Comparison of ENCODE assay signal across 33 mouse cellular contexts in genomic region chr7:102597378-102598031, GRCm38 (mm10). TPM values are rescaled to one million over a fixed set of nuclear protein-coding genes. Genes with fewer than 3 reads are reported as not detected.
DNase-seq lines count a peak whose midpoint lies in the region; ATAC-seq and TF ChIP-seq lines count a peak whose summit lies in the region.
"Had no signal": no experiment of that assay in that cellular context is flagged by ENCODE, and none has a peak within 500 bp of the region (broad histone marks: within the 10 kb centered on the region; RNA-seq: fewer than 3 reads in every experiment).

Olfr552 (plus strand) TSS chr7:102597770.

- no peak for TF ChIP-seq POLR2A in bone marrow macrophage, adult 2 months (IDR thresholded peaks at IDR 0.05; ENCODE audit: borderline replicate concordance, low read depth, low read length)

- H3K4me1 ChIP-seq in kidney, embryonic 16.5 days (ENCODE audit: insufficient read depth, low read length): no peaks in the 10 kb centered on the region
- peaks cover 12% of the 10 kb centered on the region for H3K4me1 ChIP-seq in bone marrow macrophage, adult 2 months (ENCODE audit: control insufficient read depth, insufficient read depth, low read length)
- H3K4me1 ChIP-seq: embryonic facial prominence, embryonic 12.5 days; hindbrain, embryonic 13.5 days; limb, embryonic 12.5 days; liver, embryonic 15.5 days; lung, embryonic 15.5 days; midbrain, embryonic 10.5 days; midbrain, embryonic 15.5 days had no signal

- H3K36me3 ChIP-seq in kidney, embryonic 16.5 days (ENCODE audit: insufficient read depth, low read length): no peaks in the 10 kb centered on the region
- no peaks in the 10 kb centered on the region for H3K36me3 ChIP-seq in macrophage (ENCODE audit: inconsistent target)
- H3K36me3 ChIP-seq: embryonic facial prominence, embryonic 12.5 days; hindbrain, embryonic 13.5 days; limb, embryonic 12.5 days; liver, embryonic 15.5 days; lung, embryonic 15.5 days; midbrain, embryonic 10.5 days; midbrain, embryonic 15.5 days had no signal

- no peak within 1 kb of the TSS for H3K4me2 ChIP-seq in kidney, embryonic 16.5 days (replicated peaks; ENCODE audit: low read depth, low read length)
- H3K4me2 ChIP-seq: embryonic facial prominence, embryonic 12.5 days; hindbrain, embryonic 13.5 days; limb, embryonic 12.5 days; liver, embryonic 15.5 days; lung, embryonic 15.5 days; midbrain, embryonic 15.5 days had no signal

- 0 out of 2 replicates have a peak, but pooled peaks have one; percentile 15 for ATAC-seq in kidney, embryonic 16.5 days (ENCODE audit: low FRiP score, low TSS enrichment)
- ATAC-seq: forebrain, embryonic 14.5 days; intestine, embryonic 16.5 days; midbrain, embryonic 15.5 days had no signal

- H3K27me3 ChIP-seq in kidney, embryonic 16.5 days (ENCODE audit: insufficient read depth, low read length): no peaks in the 10 kb centered on the region
- H3K27me3 ChIP-seq: embryonic facial prominence, embryonic 12.5 days; hindbrain, embryonic 13.5 days; limb, embryonic 12.5 days; liver, embryonic 15.5 days; lung, embryonic 15.5 days; midbrain, embryonic 15.5 days had no signal

- H3K27ac ChIP-seq in kidney, embryonic 16.5 days (ENCODE audit: low read length): no peak within 1 kb of the TSS
- peak within 1 kb of the TSS; percentile 30 for H3K27ac ChIP-seq in bone marrow macrophage, adult 2 months (ENCODE audit: insufficient read depth, low read depth, low read length)
- H3K27ac ChIP-seq in macrophage: peak within 1 kb of the TSS; percentile 36
- H3K27ac ChIP-seq: embryonic facial prominence, embryonic 12.5 days; gastrocnemius, adult 2 months; hindbrain, embryonic 13.5 days; limb, embryonic 12.5 days; liver, embryonic 15.5 days; lung, embryonic 15.5 days; midbrain, embryonic 10.5 days; midbrain, embryonic 15.5 days had no signal

- H3K79me2 ChIP-seq in macrophage (ENCODE audit: inconsistent target): no peaks in the 10 kb centered on the region

- 61% methylated on average over 1 of the region's 1 CpGs for WGBS in kidney, embryonic 16.5 days
- WGBS in macrophage (ENCODE audit: missing documents): 0% methylated on average over 1 of the region's 1 CpGs

- DNase-seq in kidney, postnatal 10 days: no peak
- no peak for DNase-seq in lung, adult 18-20 months
- DNase-seq in left cerebral cortex, adult 8-10 months (ENCODE audit: low spot score in 2 of 2): no peak
- no peak for DNase-seq in thymus, postnatal 4 days
- DNase-seq: adrenal gland, postnatal 10 days; B cell, adult 2 months; cerebellum, postnatal 14 days; embryo, embryonic 11 days; gastrocnemius, adult 2 months; kidney, adult 8-10 months; kidney, postnatal 14 days; thymus, adult 2 months; thymus, postnatal 36 days had no signal

- no peaks in the 10 kb centered on the region for H3K9me3 ChIP-seq in kidney, embryonic 16.5 days (ENCODE audit: low read length)
- H3K9me3 ChIP-seq: embryonic facial prominence, embryonic 12.5 days; hindbrain, embryonic 13.5 days; limb, embryonic 12.5 days; liver, embryonic 15.5 days; lung, embryonic 15.5 days; midbrain, embryonic 10.5 days; midbrain, embryonic 15.5 days had no signal

- TF ChIP-seq CTCF in bone marrow macrophage, adult 2 months (IDR thresholded peaks at IDR 0.05; ENCODE audit: low read depth, low read length): no peak

- H3K9ac ChIP-seq in kidney, embryonic 16.5 days (replicated peaks; ENCODE audit: low read length): no peak within 1 kb of the TSS
- H3K9ac ChIP-seq: embryonic facial prominence, embryonic 12.5 days; hindbrain, embryonic 13.5 days; limb, embryonic 12.5 days; liver, embryonic 15.5 days; lung, embryonic 15.5 days; midbrain, embryonic 15.5 days had no signal

- no peak within 1 kb of the TSS for H3K4me3 ChIP-seq in kidney, embryonic 16.5 days (ENCODE audit: low read length)
- H3K4me3 ChIP-seq in bone marrow macrophage, adult 2 months (ENCODE audit: insufficient read depth, low read length): no peak within 1 kb of the TSS
- H3K4me3 ChIP-seq in macrophage (ENCODE audit: inconsistent target): no peak within 1 kb of the TSS
- H3K4me3 ChIP-seq: embryonic facial prominence, embryonic 12.5 days; gastrocnemius, adult 2 months; hindbrain, embryonic 13.5 days; limb, embryonic 12.5 days; liver, embryonic 15.5 days; lung, embryonic 15.5 days; midbrain, embryonic 10.5 days; midbrain, embryonic 15.5 days had no signal

RNA-seq across cellular contexts. Expression of gene Olfr552, which starts in this region (rescaled TPM):
- not detected in 2 replicates for polyA plus RNA-seq in kidney, embryonic 16.5 days (2015; fragmentation: Nextera tagmentation; extraction: Ambion mirVana)
- polyA plus RNA-seq in bone marrow macrophage, adult 2 months (2012; ENCODE audit: insufficient read depth, insufficient read length, missing spikeins): not detected in 2 replicates
- under 1 TPM in 5 of 26 experiments, not detected in 21; 0.15 to 0.21 (median 0.20) TPM for total RNA-seq in macrophage (2018; cell fraction: chromatin; rRNA removed)
- total RNA-seq in macrophage (2018; cell fraction: cytosol; rRNA removed): not detected
- under 1 TPM in 4 of 26 experiments, not detected in 22; 0.14 to 0.34 (median 0.20) TPM for total RNA-seq in macrophage (2018; cell fraction: nucleus; rRNA removed)
- polyA plus RNA-seq in macrophage (2018): not detected in 3 replicates
- total RNA-seq in left cerebral cortex, adult 8-10 months (2022): under 1 TPM in 2 of 4 experiments, not detected in 2; 0.09 to 0.11 TPM
- total RNA-seq: ES-E14; gastrocnemius, postnatal 4 days; liver, adult 2 months had no signal
- polyA plus RNA-seq: brain, embryonic 14.5 days; cerebellum, adult 2 months; embryonic facial prominence, embryonic 12.5 days; forebrain, embryonic 14.5 days; frontal cortex, adult 2 months; heart, embryonic 14.5 days; hindbrain, embryonic 13.5 days; intestine, embryonic 16.5 days; limb, embryonic 12.5 days; liver, adult 2 months; liver, embryonic 15.5 days; lung, embryonic 15.5 days; midbrain, embryonic 10.5 days; midbrain, embryonic 15.5 days; neural tube, embryonic 11.5 days; thymus, adult 2 months had no signal

Comparison
In these comparisons a context has a peak if more than half of its experiments do, and no peak if none do; other contexts are left out.
1. Peak in ATAC-seq in kidney, embryonic 16.5 days; RNA of the gene not detected or under 1 TPM.